Mouse (Mus musculus) spleen, adult 2 months (tissue): ENCODE measurements around the gene Tmem200a.

Experiments used
- CTCF ChIP-seq: fragments of 200-500 bp; IDR thresholded peaks from 2 replicates; pipeline ENCODE4 v1.5.1; 2011; ENCODE audit warnings: mild to moderate bottlenecking, inconsistent platforms; ENCODE audit not compliant: insufficient read depth, insufficient read length, insufficient replicate concordance; ENCODE audit errors: extremely low read depth
- POLR2A ChIP-seq: fragments of 200-500 bp; IDR thresholded peaks from 2 replicates; pipeline ENCODE4 v1.6.1; 2011; ENCODE audit warnings: low read depth, low read length, inconsistent platforms

GRCm38 (mm10) chr10:25962863-25963262 is 116.0 kb downstream of the Tmem200a start:
- no peak for TF ChIP-seq CTCF
- TF ChIP-seq POLR2A, result no peak
